Mouse (Mus musculus): ENCODE measurements around the gene Strap.

The Strap gene

DNA sequence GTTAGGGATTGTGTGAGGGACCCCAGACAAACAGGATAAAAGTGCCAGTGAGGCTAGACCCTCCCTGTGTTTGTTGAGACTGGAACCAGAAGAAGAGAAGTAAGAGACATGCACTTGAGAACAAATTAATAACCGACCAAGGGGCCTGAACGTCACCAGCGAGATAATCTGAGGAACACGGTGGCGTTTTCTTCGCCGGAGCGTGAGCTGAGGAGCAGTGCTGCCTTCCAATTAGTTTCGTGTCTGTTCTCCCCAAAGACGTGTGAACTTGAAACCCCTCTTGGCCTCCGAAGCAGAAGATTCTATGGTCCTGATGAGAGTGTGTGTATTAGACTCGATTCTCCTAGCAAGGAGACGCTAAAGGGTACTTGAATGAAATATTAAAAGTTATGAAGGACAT is 39.3 kb downstream of the Strap start:
- no peak for DNase-seq (ENCODE audit: low spot score)

DNA sequence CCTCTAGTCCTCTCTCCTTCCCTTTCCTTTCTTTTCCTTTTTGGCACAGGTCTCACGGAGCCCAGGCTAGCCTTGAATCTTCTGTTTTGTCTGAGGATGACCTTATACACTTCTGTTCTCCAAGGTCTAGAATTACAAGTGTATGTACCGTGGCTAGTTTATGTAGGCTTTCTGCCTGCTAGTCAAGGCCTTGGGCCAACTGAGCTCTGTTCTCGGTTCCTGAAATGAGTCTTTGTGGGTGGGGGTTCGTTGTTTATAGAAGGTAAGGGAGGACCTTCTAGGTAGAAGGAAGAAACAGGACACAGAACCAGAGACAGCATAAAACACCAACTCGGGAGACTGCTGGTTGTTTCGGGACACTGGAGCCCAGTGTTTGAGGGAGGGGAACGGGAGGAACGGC is 40.3 kb downstream of the Strap start:
- no peak for DNase-seq (ENCODE audit: low spot score)

DNA sequence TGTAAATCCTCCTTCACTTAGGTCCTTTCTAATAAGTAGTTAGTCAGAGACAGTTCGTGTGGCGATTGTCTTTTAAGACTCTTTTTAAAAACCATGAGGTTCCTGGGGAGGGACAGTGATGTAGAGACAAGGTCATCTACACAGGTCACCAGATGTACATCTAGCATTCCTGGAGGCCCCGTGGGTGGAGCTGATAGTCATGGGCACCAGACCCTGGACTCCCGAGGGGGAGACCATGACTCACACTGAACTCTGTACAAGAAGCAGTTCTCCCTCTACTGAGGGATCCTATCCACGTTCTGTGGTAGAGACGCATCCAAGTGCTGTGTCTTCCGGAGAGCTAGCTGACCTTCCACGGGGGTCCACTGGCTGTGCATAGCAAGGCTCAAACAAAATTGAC is 42.1 kb downstream of the Strap start:
- DNase-seq (ENCODE audit: low spot score): no peak

DNA sequence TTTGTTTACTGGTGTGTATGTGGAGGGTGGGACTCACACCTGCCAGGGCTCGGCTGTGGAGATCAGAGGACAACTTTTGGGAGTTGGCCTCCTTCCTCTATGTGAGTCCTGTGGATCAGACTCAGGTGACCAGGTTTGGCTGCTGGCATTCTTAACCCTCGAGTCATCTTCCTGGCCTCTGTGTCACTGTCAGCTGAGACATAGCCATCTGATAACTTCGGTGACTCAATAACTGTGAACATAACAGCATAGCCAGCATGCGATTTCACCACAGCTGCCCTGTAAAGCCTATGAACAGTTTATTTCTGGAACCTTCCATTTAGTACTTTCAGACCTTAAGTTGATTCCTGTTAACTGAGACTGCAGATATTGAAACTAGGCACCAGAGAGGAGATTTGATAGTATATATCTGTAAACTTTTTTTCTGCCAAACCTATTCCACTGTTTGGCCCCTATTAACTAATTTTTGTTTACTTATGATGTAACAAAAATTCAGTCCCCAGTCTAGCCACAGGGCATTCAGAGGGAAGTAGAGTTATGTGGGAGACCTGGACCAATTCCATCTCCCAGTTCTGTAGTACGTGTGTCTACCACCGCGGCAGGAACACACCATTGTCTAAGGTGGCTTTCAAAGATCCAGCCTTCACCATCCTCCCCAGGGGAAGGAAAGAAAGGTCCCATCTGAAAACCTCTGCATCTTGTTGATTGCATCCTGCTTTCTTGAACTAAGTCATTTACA is 49.2 kb downstream of the Strap start:
- no peak for DNase-seq (ENCODE audit: low spot score)

DNA sequence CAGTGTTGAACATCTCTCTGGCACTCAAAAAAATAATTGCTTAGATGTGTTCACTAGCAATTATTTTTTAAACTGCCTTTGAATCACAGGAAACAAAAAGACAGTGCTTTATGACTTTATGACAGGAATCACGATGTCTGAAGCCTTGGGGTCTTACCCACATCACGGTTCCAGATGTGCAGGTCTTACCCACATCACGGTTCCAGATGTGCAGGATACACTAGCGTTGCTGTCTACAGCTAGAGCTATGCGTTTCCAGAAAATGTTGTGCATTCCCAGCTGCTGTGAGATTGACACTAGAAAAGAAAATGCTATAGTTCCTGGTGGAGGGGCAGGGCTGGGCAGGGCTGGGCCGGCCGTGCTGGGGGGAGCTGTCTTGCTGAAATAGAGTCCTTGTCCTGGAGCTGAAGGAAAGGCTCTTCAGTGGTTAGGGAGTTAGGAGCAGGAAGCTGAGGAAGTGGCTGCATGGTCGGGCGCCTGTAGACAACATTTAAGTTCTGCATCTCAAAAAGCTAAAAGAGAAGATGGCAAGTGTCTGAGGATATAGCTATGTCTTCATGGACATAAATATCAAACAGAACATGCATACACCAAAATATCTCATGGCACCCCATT is 54.2 kb downstream of the Strap start:
- no peak for DNase-seq (ENCODE audit: low spot score)

DNA sequence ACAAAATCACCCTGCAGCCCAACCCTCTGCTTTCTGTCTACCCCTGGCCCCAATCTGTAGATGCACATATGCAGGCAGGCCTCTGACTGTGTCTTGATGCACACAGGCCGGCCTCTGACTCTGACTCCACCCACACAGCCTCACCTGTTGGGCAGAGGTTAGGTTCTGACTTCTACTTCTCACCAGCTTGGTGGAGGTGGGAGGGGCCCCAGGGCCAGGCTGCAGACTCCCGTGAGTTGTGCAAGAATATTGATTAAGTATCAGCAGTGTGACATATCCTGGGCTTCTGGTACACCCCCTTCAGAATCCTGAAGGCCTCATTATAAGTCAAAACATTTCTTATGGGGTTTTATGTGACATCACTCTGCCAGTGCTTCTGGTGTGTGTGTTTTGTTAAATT is 54.8 kb downstream of the Strap start:
- DNase-seq (ENCODE audit: low spot score): no peak

DNA sequence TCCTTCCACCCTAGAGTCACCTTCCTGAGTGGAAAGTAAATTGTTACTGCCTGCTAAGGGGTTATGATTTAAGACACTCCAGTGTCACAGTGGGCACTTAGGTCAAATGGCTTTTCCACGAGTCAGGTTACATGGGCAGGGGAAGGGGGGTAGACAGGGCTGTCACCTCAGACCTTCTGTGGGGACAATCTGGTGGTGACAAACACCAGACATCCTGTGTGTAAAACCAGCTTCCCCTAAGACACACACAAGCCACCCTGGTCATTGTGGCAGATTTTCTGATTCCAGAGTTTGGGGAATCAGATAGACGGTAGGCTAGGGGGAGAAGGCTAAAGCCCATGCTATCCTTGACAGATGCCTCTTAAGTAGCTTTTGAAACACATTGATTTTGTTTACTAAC is 60.6 kb downstream of the Strap start:
- no peak for DNase-seq (ENCODE audit: low spot score)

DNA sequence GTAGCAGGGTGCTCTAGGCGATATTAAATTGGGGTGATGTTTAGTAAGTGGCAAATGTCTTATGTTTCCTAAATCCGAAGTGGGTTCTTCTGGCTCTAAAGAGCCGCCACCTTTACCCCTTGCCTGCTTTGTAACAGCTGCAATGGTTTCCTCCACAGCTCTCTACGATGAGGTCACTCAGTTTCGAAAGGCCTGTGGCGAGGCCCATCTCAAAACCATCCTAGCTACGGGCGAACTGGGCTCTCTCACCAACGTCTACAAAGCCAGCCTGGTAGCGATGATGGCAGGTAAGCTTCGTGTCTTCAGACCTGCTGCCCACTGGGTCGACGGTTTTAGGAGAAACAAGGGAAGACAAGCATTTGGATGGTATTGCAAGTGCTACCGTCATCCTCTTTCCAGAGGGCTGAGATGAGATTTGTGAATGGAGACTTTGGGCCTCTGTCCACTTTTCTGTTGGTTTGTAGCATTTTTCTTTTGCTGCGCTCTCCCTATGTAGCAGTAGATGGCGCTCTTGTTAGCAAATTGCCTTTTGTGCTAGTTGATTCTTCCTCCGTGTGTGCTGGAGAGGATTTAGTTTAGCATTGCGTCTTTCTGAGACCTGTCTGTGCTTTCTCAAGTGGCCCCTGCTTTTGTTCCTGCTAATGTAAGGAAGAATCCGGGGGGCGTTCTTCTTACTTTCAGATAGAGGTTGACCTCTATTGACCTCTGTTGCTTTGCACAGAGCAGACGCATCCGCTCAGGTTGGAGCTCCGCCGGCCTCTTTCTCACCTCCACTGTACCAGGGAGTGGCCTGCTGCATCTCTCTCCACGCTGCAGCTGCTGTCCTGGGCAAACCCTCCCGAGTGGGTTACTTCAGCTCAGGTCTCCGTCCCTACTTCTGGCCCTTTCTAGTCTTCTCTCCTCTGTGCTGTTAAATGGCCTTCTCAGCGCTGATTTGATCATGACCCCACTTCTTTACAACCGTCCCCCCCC is 62.0 kb downstream of the Strap start:
- DNase-seq (ENCODE audit: low spot score): no peak

DNA sequence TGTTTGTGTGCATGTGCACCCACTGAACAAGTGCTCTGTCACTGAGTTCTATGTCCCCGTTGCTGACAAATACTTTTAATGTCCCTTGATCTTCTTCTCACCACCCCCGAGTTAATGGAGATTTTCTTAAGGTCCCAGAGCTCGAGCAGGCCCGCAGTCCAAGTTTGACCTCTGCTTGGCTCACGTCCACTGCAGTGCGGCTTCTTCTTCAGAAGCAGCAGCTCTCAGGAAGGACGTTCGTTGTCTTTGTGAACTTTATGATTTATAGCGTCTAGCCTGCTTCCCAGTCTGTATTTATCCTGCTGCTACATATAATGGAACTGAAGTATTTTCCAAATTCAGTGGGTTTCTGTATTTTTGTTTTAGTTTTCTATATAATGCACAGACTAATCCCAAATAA is 64.4 kb downstream of the Strap start:
- DNase-seq (ENCODE audit: low spot score): no peak

All from testis, postnatal 14 days (tissue).